Mouse (Mus musculus): ENCODE results near the gene Myrip. TPM values are rescaled to one million over a fixed set of nuclear protein-coding genes. Genes with fewer than 3 reads are reported as not detected.

Gene Myrip
- polyA plus RNA-seq, 1 experiment from 2014 or later, result 7.3 TPM

DNA sequence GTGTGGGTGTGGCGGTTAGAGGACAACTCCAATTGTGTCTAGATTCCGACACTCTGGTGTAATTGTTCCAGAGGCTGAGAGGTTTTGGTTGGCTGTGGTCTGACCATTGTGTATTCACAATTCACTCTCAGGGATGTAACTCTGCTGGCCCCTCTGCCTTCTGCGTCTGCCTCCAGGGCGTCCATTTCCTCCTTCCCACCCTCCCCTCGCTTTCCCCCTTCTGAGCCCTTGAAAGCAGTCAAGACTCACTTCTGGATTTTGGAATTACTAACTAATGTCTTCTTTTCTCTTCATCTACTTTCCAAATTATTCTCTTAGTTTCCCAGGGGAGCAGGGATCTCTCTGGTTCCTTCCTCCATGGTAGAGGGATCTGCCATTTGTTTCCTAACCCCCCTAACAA is 8.8 kb upstream of the Myrip start:
- ATAC-seq, result no peak
- no peaks in the 10 kb centered on the region for H3K9me3 ChIP-seq (ENCODE audit: control insufficient read depth, low read length)
- 56% methylated on average over 5 of the region's 5 CpGs for WGBS
- H3K4me3 ChIP-seq (ENCODE audit: low read length), result no peak overlapping the region
- H3K4me2 ChIP-seq (ENCODE audit: low read length), result no peak overlapping the region
- H3K27ac ChIP-seq (ENCODE audit: low read depth, low read length), result no peak overlapping the region
- no peaks in the 10 kb centered on the region for H3K36me3 ChIP-seq (ENCODE audit: control insufficient read depth, insufficient read depth, low read length)
- no peaks in the 10 kb centered on the region for H3K27me3 ChIP-seq (replicated peaks; ENCODE audit: control insufficient read depth, insufficient read depth, low read length)
- H3K4me1 ChIP-seq (ENCODE audit: control insufficient read depth, insufficient read depth, low read depth, low read length), result 0 out of 2 replicates have a peak, but pooled peaks cover 2% of the 10 kb centered on the region
- no peak overlapping the region for H3K9ac ChIP-seq (ENCODE audit: low read depth, low read length)

DNA sequence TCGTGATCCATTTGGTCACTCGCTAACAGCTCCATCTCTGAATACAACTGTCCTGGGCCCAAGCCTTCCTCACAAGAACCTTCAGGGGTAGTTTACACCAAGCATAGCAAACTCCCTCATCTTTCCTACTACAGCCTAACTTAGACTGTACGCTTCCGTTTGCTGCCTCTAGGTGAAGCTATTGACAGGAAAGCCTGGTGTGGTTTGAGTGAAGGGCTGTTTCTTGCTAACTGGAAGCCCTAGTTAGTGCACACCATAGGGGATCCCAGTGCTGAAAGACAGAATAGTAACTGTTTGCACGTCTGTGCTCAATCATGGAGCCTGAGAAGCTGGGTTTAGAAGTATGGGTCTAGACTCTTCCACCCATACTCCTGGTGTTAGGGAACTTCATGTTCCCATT is 5.8 kb upstream of the Myrip start:
- H3K4me1 ChIP-seq (ENCODE audit: control insufficient read depth, insufficient read depth, low read depth, low read length), result 0 out of 2 replicates have a peak, but pooled peaks cover 2% of the 10 kb centered on the region
- no peak overlapping the region for H3K9ac ChIP-seq (ENCODE audit: low read depth, low read length)
- no peak overlapping the region for H3K27ac ChIP-seq (ENCODE audit: low read depth, low read length)
- WGBS, result 87% methylated on average over 5 of the region's 5 CpGs
- no peak for ATAC-seq
- H3K36me3 ChIP-seq (ENCODE audit: control insufficient read depth, insufficient read depth, low read length), result no peaks in the 10 kb centered on the region
- no peak overlapping the region for H3K4me2 ChIP-seq (ENCODE audit: low read length)
- no peaks in the 10 kb centered on the region for H3K9me3 ChIP-seq (ENCODE audit: control insufficient read depth, low read length)
- no peak overlapping the region for H3K4me3 ChIP-seq (ENCODE audit: low read length)
- no peaks in the 10 kb centered on the region for H3K27me3 ChIP-seq (replicated peaks; ENCODE audit: control insufficient read depth, insufficient read depth, low read length)

DNA sequence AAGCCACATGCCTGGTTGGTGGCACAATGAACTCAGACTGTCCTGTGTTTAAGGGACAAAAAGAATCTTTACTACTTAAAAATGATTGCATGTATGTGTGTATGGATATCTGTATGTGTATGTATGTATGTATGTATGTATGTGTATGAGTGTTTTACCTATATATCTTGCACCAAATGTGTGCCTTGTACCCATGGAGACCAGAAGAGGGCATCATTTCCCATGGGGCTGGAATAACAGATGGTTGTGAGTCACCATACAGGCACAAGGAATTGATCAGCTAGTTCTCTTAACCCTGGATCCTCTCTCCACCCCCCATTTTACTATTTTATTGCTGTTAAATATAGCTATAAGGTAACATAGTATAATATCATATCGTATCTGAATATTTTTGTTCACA is 4.4 kb upstream of the Myrip start:
- Histone ChIP-seq H3K4me2 (ENCODE audit: low read length) (no peak overlapping the region), H3K4me3 (ENCODE audit: low read length) (no peak overlapping the region), H3K36me3 (ENCODE audit: control insufficient read depth, insufficient read depth, low read length) (no peaks in the 10 kb centered on the region), H3K9ac (ENCODE audit: low read depth, low read length) (no peak overlapping the region), H3K4me1 (ENCODE audit: control insufficient read depth, insufficient read depth, low read depth, low read length) (0 out of 2 replicates have a peak, but pooled peaks cover 2% of the 10 kb centered on the region), H3K27me3 (replicated peaks; ENCODE audit: control insufficient read depth, insufficient read depth, low read length) (no peaks in the 10 kb centered on the region; the same call in 1 of the 2 replicates), H3K27ac (ENCODE audit: low read depth, low read length) (no peak overlapping the region), H3K9me3 (ENCODE audit: control insufficient read depth, low read length) (no peaks in the 10 kb centered on the region)
- no peak for ATAC-seq
- 92% methylated on average over 1 of the region's 1 CpGs for WGBS

DNA sequence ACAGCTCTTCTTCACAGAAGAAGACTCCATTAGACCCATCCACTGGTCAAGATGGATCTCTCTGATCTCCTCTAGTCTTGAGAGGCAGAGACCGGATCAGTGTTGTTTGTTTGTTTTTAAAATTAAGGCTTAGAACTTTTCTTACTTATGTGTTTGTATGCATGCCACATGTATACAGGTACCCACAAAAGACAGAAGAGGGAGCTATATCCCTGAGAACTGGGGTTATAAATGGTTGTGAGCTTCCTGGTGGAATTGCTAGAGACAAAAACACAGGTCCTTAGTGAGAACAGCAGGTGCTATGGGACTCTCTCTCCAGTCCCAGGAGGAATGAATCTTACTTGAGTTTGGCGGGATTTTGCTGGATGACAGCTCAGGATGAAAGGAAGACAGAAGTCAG is 1.9 kb upstream of the Myrip start:
- Histone ChIP-seq H3K4me3 (ENCODE audit: low read length) (no peak overlapping the region), H3K9ac (ENCODE audit: low read depth, low read length) (no peak overlapping the region), H3K4me2 (ENCODE audit: low read length) (no peak overlapping the region), H3K4me1 (ENCODE audit: control insufficient read depth, insufficient read depth, low read depth, low read length) (peaks cover 5% of the 10 kb centered on the region; the same call in 1 of the 2 replicates), H3K36me3 (ENCODE audit: control insufficient read depth, insufficient read depth, low read length) (no peaks in the 10 kb centered on the region), H3K27me3 (replicated peaks; ENCODE audit: control insufficient read depth, insufficient read depth, low read length) (no peaks in the 10 kb centered on the region; the same call in 1 of the 2 replicates), H3K9me3 (ENCODE audit: control insufficient read depth, low read length) (0 out of 2 replicates have a peak, but pooled peaks cover 2% of the 10 kb centered on the region), H3K27ac (ENCODE audit: low read depth, low read length) (no peak overlapping the region)
- WGBS, result 79% methylated on average over 2 of the region's 2 CpGs
- no peak for ATAC-seq

DNA sequence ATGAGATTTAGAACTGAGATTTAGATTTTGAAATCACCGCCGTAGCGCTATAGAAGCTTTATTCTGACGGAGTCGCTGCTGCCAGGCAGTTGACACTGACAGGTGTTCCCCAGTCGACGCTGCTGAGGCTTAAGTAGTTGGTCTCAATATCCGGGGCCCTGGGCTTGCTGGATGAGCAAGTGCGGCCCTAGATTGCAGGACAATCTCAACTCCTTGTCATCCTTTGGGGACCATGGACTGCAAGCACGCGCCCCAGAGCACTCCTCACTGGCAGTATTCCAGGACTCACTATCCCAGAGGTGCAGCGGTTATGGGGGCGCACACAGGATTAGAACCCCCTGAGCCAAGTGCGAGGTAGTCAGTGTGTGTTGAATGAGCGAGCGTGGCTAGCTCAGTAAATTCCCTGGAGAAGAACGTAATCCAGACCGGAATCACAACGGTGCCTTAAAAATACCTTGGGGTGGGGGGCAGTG is 1.7 kb downstream of the Myrip start:
- Histone ChIP-seq H3K4me3 (ENCODE audit: low read length) (peak overlapping the region; percentile 51), H3K27me3 (replicated peaks; ENCODE audit: control insufficient read depth, insufficient read depth, low read length) (peaks cover 2% of the 10 kb centered on the region; the same call in 1 of the 2 replicates)
- WGBS, result 5% methylated on average over 19 of the region's 19 CpGs

DNA sequence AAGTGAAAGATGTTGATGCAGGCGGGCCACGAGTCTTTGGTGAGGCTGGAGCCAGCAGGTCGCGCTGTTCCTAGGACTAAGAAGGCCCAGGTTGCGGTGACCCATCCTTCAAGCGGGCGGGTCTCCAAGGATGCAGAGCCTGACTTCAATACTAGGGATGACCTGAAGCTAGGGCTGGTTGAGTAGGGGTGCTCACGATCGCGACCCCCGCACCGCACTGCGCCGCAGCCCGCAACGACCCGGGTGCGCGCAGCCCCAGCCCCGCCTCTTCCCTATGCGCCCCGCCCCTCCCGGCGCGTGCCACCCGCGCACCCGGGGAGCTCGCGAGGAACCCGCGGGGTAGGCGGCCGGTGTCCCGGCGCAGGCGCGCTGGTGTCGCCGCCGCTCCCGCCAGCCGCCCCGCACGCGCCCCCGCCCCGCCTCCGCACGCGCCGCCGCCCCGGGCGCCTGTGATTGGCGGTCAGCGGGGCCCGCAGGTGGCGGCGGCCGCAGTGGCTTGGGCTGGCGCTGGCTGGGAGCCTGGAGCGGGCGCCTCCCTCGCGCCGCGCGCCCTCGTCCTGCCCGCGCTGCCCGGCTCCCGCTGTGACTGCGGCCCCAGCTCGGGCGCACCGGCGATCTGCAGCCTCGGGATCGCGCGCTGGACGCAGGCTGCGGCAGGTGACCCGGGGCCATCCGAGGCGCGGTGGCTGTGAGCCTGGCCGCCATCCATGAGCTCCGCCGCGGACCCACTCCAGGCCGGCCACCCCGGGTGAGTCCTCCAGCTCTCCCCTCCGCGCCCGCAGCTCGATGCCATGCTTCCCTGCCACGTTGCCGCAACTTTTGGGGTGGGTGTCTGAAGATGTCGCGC is 2.4 kb downstream of the Myrip start:
- 1% methylated on average over 51 of the region's 103 CpGs for WGBS
- H3K27ac ChIP-seq (ENCODE audit: low read depth, low read length), result peak overlapping the region; percentile 66
- peak; percentile 91 for ATAC-seq
- H3K27me3 ChIP-seq (replicated peaks; ENCODE audit: control insufficient read depth, insufficient read depth, low read length), result peaks cover 2% of the 10 kb centered on the region; the same call in 1 of the 2 replicates
- peak overlapping the region; percentile 60 for H3K9ac ChIP-seq (ENCODE audit: low read depth, low read length)
- peak overlapping the region; percentile 51 for H3K4me3 ChIP-seq (ENCODE audit: low read length)
- H3K4me2 ChIP-seq (ENCODE audit: low read length), result peak overlapping the region; percentile 84
- 0 out of 2 replicates have a peak, but pooled peaks cover 2% of the 10 kb centered on the region for H3K9me3 ChIP-seq (ENCODE audit: control insufficient read depth, low read length)
- no peaks in the 10 kb centered on the region for H3K36me3 ChIP-seq (ENCODE audit: control insufficient read depth, insufficient read depth, low read length)
- H3K4me1 ChIP-seq (ENCODE audit: control insufficient read depth, insufficient read depth, low read depth, low read length), result peaks cover 6% of the 10 kb centered on the region; the same call in 1 of the 2 replicates

More for the DNA sequence above, 1.7 kb downstream of the Myrip start:
- H3K36me3 ChIP-seq (ENCODE audit: control insufficient read depth, insufficient read depth, low read length), result no peaks in the 10 kb centered on the region
- peak overlapping the region; percentile 84 for H3K4me2 ChIP-seq (ENCODE audit: low read length)
- ATAC-seq, result peak; percentile 38; the same call in 1 of the 2 replicates
- 0 out of 2 replicates have a peak, but pooled peaks cover 2% of the 10 kb centered on the region for H3K9me3 ChIP-seq (ENCODE audit: control insufficient read depth, low read length)
- peaks cover 6% of the 10 kb centered on the region; the same call in 1 of the 2 replicates for H3K4me1 ChIP-seq (ENCODE audit: control insufficient read depth, insufficient read depth, low read depth, low read length)
- H3K27ac ChIP-seq (ENCODE audit: low read depth, low read length), result peak overlapping the region; percentile 66
- peak overlapping the region; percentile 60 for H3K9ac ChIP-seq (ENCODE audit: low read depth, low read length)

DNA sequence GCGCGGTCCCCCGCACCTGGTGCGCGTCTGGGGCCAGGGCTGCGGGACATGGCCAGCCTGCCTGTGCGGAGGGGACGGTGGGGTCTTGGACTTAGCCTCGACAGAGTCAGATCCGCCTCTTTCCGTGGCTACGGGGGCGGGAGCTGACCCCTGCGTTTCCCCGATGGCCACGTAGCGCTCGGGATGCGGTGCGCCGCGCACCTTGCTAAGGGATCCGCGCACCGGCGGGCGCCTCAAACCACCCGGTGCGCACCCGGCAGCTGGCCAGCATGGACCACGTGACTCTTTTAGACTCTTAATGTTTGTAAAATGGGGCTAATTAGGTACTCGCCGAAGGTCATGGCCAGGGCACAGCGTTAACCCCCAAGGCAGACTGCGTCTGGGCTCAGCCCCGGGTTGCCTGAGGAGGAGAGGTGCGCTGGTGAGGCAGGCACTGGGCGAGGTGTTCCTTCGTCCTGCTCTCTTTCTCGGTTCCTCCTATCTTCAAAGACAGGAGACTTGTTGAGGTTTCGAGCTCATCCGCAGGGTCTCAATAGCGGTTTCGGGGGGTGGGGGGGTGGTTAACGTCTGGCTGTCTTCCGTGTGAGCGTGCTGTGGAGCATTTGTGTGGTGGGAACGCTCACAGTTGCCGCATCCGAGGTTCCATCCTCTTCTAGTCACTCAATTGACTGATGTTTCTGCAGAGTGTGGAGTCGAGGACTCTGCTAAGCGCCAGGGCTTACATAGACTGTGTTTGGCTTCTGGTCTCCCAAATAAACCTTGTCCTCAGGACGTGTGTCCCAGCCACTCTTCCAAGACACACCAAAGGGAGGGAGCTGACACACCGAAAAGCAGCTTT is 3.2 kb downstream of the Myrip start:
- WGBS, result 3% methylated on average over 54 of the region's 54 CpGs
- ATAC-seq, result peak; percentile 43

DNA sequence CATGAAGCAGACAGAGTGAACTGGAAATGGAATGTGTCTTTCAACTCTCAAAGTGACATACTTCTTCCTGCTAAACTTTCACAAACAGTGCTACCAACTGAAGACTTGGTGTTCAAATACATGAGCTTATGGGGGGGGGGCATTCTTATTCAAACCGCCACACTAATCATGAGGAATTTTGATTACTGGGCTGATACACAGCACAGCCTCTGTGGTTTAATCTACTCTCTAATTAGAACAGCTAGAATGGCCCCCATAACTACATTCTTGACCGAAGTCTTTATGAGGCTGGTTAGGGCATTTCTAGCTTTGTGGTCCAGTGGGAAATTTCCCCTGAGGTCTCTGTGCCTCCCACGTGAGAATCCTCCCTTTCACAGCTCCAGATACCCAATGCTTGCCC is 13.9 kb downstream of the Myrip start:
- Histone ChIP-seq H3K4me3 (ENCODE audit: low read length) (no peak overlapping the region), H3K27ac (ENCODE audit: low read depth, low read length) (no peak overlapping the region), H3K4me1 (ENCODE audit: control insufficient read depth, insufficient read depth, low read depth, low read length) (no peaks in the 10 kb centered on the region), H3K9me3 (ENCODE audit: control insufficient read depth, low read length) (no peaks in the 10 kb centered on the region), H3K36me3 (ENCODE audit: control insufficient read depth, insufficient read depth, low read length) (no peaks in the 10 kb centered on the region), H3K27me3 (replicated peaks; ENCODE audit: control insufficient read depth, insufficient read depth, low read length) (no peaks in the 10 kb centered on the region), H3K9ac (ENCODE audit: low read depth, low read length) (no peak overlapping the region), H3K4me2 (ENCODE audit: low read length) (no peak overlapping the region)
- no peak for ATAC-seq
- 71% methylated on average over 3 of the region's 3 CpGs for WGBS

More for the DNA sequence above, 3.2 kb downstream of the Myrip start:
- Histone ChIP-seq H3K9me3 (ENCODE audit: control insufficient read depth, low read length) (0 out of 2 replicates have a peak, but pooled peaks cover 2% of the 10 kb centered on the region), H3K36me3 (ENCODE audit: control insufficient read depth, insufficient read depth, low read length) (no peaks in the 10 kb centered on the region), H3K4me1 (ENCODE audit: control insufficient read depth, insufficient read depth, low read depth, low read length) (peaks cover 6% of the 10 kb centered on the region; the same call in 1 of the 2 replicates), H3K27ac (ENCODE audit: low read depth, low read length) (peak overlapping the region; percentile 66), H3K9ac (ENCODE audit: low read depth, low read length) (peak overlapping the region; percentile 60), H3K27me3 (replicated peaks; ENCODE audit: control insufficient read depth, insufficient read depth, low read length) (peaks cover 2% of the 10 kb centered on the region; the same call in 1 of the 2 replicates), H3K4me3 (ENCODE audit: low read length) (peak overlapping the region; percentile 51), H3K4me2 (ENCODE audit: low read length) (peak overlapping the region; percentile 84)
